Mouse (Mus musculus) G1E (cell line): Measurements from ENCODE around the gene Dnah2.

Source experiments
- CTCF ChIP-seq: IDR thresholded peaks from 2 replicates; pipeline ENCODE4 v1.5.1; 2012; ENCODE audit warnings: low read depth, low read length, inconsistent platforms, mixed read lengths
- GATA1 ChIP-seq: IDR thresholded peaks from 2 replicates; pipeline ENCODE4 v1.6.1; 2012; ENCODE audit warnings: borderline replicate concordance, low read length, inconsistent platforms, mixed read lengths
- GATA2 ChIP-seq: IDR thresholded peaks from 2 replicates; pipeline ENCODE4 v1.6.1; 2012; ENCODE audit warnings: low read depth, low read length, inconsistent platforms, borderline replicate concordance
- TAL1 ChIP-seq: conservative IDR thresholded peaks from 2 replicates; pipeline ENCODE4 v1.6.1; 2012; ENCODE audit warnings: low read depth, low read length, inconsistent platforms, mixed read lengths

DNA sequence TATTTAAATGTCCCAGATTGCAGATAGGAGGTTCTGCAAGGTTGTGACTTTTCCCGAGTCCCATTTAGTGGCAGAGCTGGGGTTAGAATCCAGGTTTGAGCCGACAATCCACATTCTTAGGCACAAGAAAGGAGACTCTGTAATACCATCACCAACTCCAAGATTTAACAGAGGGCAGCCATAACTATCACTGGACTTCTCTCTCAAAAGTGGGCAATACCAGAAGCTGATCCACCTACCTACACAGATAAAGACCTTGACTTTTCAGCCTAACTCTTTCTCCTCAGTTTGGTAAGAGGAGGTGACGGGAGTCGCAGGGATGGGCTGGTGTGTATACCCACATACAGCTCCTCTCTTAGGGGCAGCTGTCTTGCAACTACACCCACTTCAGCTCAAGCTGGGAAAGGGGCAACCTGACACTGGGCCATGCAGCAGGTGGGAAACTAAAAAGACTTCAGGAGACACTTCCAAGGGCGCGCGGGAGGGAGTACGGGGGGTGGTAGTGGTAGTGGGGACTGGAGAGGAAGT is 131.9 kb downstream of the Dnah2 start:
- TF ChIP-seq CTCF (no peak), TAL1 (no peak), GATA2 (no peak), GATA1 (no peak)
